Mouse (Mus musculus) layer of hippocampus, postnatal 10 days (tissue): ENCODE data around the gene Smarcd1. TPM values are rescaled to one million over a fixed set of nuclear protein-coding genes. Genes with fewer than 3 reads are reported as not detected.
"Not testable (repeated sequence)": the region's sequence is repeated elsewhere in the genome, so short reads cannot be mapped to it uniquely, and the experiment has no call there.

Source experiments
- DNase-seq, 2 experiments: peaks; one replicate each; pipeline ENCODE4 v3.0.0; 2021; ENCODE audit warnings: low spot score in 2 of 2
- total RNA-seq, 2 experiments: library from RNA; stranded (reverse); gene quantifications; 2 replicates each; pipeline ENCODE4 v1.2.3; 2021

The Smarcd1 gene
- total RNA-seq, 2 experiments from 2014 or later, result 89.4 to 94.3 TPM

DNA sequence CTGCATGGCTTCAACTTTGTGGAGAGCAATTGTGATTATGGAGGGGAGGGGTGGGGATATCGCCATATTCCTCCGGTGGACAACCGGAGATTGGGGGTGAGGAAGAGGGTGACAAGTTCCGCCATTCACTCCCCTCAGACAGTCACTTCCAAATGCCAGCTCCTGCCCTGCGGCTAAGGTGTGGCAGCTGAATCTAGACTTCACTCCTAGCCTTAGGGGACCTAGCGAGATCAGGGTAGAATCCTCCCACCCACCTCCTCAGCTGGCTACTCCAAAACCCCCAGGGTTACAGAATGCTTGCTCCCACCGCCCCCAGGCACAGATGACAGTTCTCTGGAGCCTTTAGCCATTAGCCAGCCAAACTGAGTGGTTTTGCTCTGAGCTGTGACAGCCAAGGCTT, 22.9 kb upstream of the Smarcd1 start:
- DNase-seq, result no peak

DNA sequence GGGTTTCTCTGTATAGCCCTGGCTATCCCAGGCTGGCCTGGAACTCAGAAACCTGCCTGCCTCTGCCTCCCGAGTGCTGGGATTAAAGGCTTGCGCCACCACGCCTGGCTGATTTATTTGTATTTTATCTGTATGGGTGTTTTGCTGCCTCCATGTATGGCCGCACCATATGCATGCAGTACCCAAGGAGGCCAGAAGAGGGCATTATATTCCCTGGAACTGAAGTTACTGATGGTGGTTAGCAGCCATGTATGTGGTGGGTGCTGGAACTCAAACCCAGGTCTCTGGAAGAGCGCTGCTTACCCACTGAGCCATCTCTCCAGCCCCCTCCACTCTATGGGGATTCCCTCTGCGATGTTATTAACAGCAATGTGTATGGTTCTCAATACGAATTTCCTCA, 19.0 kb upstream of the Smarcd1 start:
- no peak for DNase-seq

DNA sequence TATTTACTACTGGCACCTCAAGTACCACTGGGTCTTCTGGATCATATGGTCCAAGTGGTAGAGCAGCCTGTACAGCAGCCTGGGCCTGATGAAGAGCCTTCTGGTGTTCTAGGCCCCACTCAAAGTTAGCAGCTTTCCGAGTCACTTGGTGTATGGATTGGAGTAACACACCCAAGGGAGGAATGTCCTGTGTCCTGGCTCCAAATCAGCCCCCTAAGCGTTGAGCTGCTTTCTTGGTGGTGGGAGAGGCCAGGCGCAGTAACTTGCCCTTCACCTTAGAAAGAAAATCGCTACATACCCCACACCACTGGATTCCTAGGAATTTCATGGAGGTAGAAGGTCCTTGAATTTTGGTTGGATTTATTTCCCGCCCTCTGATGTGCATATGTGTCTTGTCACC, 17.8 kb upstream of the Smarcd1 start:
- DNase-seq, result no peak

DNA sequence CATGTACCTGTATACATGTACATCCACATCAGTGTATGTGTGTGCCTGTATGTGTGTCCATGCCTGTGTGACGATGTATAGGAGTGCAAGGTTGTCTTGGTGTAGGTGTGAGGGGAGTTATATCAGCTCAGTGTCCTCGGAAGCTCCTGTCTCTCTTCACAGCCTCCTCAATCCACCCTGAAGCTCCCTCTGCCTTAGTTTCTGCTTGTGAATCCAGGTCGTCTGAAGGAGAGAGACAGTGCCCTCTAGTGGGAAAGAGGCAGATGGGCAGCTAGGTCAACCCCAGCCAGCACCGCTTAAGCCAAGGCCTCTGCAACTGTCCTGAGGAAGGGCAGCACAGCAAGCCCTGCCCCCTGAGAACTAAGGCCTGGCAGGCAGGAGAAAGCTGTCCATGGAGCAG, 13.2 kb upstream of the Smarcd1 start:
- DNase-seq, result peak in 1 of 2 experiments; percentile 66

DNA sequence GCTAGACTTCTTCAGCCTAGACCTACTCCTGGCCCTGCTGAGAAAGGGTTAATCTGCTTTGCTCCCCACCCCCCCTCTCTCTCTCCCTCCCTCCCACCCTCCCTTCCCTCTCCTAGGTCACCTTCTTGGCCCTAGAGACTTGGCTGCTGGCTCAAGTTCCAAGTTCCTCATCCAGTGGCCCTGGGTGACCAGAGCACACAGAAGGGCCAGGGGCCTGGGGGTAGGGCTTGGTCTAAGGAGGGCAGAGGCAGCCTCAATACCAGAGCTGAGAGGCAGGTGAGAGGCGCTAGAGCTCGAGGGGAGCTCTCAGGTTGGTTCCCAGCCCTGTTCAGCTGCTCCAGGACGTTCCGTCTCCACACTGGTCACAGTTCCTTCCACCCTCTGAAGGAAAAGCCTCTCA, 11.0 kb upstream of the Smarcd1 start:
- DNase-seq, result no peak

DNA sequence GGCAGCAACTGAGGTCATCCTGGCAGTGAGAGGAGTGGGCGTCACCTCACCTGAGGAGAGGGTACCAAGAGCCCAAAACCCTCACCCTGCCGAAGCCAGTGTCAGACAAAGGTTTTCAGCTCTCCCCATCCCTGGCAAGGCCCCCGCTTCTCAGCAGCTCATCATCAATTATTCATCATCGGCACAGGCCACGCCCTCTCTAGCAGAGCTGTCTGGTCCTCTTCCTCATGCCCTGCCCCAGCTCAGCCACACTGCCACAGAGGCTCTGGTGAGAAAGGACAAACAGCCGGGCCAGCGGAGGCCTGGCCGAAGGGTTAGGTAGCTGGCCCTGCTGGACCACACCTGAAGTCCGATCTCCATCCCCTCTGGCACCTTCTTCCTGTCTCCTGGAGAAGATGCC, 10.0 kb upstream of the Smarcd1 start:
- no peak for DNase-seq

DNA sequence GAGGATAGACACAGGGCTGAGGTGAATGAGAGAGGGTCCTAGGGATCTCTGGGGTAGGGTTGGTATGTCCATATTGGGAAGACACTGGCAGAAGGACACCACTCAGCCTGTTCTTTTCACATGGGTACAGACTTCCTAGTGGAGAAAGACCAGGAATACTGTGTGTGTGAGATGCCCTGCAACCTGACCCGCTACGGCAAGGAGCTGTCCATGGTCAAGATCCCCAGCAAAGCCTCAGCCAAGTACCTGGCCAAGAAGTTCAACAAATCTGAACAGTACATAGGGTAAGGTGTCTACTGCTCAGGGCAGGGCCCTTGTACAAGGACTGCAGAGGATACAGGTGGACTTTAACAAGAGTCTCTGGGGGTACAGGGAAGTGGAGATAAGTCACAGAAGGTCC, 4.6 kb upstream of the Smarcd1 start:
- DNase-seq, result no peak

DNA sequence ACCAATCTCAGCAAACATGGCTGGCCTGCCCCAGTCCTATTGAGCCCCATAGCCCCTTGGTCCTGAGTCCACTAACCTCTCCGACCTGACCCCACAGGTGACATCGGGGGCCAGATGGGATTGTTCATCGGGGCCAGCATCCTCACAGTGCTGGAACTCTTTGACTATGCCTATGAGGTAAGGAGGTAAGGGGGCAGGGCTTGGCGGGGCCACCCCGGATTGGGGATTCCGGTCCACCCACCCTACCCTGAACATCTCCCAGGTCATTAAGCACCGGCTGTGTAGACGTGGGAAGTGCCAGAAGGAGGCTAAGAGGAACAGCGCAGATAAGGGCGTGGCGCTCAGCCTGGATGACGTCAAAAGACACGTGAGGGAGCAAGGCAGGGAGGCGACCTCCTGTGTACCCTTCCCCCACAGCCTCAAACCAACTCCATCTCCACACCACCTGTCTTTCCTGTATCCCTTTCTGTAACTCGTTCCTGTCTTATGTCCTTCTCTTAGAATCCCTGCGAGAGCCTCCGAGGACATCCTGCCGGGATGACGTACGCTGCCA, 3.3 kb upstream of the Smarcd1 start:
- no peak for DNase-seq

DNA sequence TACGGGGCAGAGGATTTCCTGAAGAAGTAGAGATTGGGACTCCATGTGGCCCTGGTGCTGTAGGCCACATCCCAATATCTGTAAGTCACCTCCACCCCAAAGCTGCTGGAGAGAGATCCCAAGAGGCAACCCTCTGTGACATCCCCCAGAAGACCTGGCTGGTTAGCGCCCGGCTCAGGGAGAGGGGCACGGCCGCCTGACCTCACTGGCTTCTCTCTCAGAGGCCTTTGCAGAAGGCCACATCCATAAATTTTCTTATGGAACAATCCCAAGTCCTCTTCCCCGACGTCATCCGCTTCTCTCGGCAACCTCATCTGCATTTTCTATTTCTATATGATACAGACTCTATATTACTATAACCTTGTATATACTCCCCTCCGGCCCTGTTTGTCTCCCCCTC, 2.2 kb upstream of the Smarcd1 start:
- DNase-seq, result no peak

DNA sequence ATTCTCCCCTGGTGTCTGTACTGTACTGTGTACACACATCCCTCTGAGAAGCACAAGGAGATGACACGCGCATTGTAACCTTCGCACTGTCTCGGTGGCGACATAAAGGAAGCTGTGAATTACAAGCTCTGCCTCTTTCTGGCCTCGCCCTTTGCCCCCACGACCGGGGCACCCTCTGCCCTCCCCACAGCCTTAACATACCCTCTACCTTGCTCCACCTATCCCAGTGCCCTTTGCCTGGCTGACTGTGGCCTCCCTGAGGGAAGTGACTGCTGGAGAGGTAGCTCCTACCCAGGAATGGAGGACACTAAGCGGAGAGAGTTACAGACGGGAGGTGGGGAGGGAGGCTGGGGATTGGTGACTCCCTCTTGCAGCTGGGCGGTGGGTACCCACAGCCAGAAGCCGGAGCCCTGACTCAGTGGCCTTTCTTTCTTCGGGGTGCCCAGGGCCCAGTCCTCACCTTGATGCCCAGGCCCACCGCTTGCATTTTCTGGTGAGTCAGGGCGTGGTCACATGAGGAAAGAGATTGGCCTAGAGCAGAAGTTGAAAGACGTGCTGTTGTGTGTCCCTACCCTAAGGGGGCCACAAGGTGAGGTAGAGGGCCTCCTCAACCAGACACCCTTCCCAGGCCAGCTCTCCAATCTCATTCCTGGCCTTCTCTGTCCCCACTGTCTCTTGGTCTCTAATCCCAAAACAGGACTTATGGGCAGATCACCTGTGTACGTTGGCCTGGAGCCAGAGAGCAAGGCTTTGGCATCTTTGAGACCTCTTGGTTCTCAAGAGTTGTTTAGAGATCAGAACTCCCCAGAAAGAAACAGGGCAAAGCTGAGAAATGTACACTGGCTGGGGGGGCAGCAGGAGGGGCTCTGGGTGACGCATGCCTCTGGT, 1.5 kb upstream of the Smarcd1 start:
- DNase-seq, result no peak

DNA sequence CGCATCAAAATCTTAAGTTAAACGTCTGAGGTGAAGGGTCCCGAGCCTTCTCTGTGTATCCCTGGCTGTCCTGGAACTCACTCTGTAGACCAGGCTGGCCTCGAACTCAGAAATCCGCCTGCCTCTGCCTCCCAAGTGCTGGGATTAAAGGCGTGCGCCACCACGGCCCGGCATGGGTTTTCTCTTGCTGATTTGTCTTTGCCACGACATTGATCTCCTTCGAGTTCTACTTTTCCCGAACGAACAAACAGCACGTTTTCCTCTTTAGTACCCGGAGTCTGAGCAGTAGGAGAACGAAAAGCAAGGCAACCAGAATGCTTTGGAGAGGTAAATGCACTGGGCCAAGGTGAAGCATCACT, 310 bp upstream of the Smarcd1 start:
- not testable (repeated sequence) for DNase-seq

DNA sequence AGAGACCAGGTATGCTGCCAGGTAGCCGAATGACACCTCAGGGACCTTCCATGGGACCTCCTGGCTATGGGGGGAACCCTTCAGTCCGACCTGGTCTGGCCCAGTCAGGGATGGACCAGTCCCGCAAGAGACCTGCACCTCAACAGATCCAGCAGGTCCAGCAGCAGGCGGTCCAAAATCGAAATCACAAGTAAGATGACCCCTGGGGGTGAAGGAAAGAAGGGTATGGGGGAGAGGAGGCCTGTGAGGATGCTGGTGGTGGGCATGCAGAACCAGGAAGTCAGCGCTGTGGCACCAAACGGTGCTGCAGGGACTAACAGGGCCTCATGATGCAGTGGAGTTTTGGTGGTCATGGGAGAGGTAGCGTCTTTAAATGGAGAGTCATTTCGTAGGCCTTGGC, 1.2 kb downstream of the Smarcd1 start:
- no peak for DNase-seq

DNA sequence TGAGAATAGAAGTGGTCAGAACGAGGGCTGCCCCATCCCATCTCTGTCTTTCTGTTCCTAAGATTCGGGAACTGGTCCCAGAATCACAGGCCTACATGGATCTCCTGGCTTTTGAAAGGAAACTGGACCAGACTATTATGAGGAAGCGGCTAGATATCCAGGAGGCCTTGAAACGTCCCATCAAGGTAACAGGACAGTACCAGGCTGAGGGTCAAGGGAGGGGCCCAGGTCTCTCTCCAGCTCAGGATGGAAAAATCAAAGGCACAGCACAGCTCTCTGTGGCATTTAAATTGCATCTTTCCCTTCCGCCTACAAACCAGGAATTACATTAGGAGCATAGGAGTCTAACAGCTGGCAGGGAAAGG, 1.7 kb downstream of the Smarcd1 start:
- DNase-seq, result no peak

DNA sequence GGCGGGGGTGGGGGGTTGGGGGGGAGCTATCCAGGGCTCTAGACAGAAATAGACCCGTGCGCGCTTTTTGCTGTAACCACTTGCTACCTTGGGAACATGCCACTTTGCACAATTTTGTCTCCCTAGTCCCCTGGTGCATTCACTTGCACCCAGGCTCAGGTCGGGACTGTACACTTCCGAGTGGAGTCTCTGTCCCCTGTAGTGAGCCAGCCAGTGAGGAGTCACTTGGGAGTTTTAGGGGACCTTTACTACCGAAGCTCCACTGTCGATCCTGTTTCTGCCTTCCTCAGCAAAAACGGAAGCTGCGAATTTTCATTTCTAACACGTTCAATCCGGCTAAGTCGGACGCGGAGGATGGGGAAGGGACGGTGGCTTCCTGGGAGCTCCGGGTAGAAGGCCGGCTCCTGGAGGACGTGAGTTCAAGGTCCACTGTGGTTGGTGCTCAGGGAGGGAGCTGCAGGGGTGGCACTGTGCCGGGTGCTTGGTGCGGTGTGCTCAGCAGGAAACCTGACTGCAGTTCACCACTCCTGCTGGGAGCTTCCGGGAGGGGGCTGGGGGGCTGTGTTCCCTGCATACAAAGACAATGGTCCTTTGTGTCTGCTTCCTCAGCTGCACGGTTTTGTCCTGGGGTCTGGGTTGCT, 2.2 kb downstream of the Smarcd1 start:
- peak in 1 of 2 experiments; percentile 52 for DNase-seq

DNA sequence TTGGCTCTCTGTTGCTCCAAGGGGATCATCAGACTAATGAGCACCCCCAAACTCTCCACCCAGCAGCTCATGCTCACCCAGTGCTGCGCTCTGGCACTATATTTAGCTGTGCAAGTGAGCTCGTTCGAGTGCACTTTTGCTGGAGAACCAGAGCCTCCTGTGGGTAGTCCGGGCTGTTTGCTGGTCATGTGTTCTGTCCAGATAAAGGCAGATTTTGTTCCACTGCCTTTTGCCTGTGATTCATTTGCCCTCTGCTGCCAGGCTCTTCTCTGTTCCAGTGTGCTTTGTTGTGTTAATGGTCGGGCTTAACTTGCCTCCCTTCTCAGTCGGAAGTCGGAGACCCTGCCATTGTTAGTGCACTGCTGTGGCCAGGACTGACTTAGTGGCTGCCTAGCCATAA, 3.0 kb downstream of the Smarcd1 start:
- DNase-seq, result no peak

DNA sequence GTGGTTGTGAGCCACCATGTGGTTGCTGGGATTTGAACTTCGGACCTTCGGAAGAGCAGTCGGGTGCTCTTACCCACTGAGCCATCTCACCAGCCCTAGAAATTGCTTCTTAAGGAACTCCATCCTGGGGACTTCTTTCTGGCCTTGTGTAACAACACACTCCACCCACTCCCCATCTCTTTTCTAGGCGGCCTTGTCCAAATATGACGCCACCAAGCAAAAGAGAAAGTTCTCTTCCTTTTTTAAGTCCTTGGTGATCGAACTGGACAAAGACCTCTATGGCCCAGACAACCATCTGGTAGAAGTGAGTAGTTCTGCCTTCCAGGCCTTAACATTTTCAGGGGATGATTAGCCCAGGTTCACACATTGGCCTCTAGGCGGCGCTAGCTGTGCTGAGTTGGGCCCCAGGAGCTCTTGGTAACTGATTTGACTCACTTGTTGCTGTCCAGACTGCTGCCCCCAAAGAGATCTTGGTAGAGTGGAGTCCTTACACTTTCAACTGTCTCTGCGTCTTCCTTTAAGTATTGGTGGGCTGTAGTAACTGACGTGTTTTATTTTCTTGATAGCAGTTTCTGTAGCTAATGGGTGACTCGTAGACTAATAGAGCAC, 3.6 kb downstream of the Smarcd1 start, which contains the start of gene Gm17349:
Gm17349 (minus strand) TSS at position 51 of the 609 bp plus-strand sequence.
- DNase-seq, result peak; percentile 69 to 77

DNA sequence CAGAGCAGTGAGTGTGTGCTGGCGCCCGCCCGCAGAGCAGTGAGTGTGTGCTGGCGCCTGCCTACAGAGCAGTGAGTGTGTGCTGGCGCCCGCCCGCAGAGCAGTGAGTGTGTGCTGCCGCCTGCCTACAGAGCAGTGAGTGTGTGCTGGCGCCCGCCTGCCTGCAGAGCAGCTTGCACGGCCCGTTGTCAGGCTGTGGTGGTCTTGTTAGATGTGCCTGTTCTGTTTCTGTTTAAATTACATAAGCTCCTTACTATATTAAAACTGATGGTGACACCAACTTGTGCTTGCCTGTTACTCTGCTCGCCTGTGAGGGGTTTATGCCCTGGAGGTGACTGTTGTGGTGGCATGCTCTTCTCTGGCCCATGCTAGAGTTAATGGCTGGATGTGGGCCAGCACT, 6.2 kb downstream of the Smarcd1 start:
- DNase-seq, result no peak

DNA sequence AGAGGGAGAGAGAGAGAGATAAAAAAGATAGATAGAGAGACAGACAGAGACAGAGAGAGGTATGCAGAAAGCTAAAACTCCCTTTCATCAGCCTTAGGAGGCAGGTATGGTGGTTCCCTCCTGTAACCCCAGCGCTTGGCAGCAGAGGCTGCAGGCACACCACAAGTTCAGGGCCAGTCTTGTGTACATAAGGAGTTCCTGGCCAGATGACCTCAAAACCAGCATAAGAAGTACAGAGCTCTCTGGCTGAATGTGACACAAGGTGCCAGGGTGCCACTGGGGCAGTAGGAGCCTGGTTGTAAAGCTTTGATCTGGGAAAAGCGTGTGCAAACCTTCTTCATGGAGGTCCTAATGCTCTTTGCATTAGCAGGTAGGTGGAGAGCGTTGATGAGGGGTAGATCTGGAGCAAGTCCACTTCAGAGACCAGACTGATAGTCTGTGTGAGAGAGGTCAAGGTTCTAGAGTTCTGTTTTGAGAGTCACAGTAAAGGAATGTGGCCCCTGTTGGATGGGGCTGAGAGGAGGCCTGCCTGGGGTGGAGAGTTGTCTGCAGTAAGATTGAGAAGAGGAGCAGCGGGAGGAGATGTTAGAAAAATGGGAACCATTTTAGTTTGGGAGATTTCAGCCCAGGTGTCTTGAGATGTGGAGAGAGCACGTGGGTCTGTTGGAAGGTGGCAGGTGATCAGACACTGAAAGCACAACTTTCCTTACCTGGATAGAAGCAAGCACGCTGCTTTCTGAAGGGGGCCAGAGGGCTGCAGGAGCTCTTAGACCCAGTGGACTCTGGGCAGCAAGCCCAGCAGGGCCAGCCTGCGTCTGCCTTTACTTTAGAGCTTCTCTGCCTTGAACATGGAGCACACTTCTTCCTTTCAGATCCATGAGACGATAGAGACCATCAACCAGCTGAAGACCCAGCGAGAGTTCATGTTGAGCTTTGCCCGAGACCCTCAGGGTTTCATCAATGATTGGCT, 8.6 kb downstream of the Smarcd1 start:
- no peak for DNase-seq

DNA sequence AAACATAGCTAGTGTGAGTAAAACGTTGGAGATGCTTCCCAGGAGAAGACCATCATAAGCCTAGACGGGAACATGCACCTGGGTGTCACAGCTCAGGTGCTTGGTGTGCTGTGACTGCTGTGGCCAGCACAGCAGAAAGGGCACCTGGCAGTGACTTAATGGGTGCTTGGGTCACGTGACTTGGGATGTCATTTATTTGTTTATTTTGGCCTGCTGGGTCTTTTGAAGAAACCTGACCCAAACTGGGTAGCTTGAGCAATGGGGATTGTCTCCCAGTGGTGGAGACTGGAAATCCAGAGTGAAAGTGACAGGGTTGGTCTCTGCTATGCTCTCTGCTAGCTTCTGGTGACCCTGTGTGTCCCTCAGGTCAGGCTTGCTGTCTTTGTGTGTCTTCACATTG, 9.6 kb downstream of the Smarcd1 start:
- DNase-seq, result no peak

DNA sequence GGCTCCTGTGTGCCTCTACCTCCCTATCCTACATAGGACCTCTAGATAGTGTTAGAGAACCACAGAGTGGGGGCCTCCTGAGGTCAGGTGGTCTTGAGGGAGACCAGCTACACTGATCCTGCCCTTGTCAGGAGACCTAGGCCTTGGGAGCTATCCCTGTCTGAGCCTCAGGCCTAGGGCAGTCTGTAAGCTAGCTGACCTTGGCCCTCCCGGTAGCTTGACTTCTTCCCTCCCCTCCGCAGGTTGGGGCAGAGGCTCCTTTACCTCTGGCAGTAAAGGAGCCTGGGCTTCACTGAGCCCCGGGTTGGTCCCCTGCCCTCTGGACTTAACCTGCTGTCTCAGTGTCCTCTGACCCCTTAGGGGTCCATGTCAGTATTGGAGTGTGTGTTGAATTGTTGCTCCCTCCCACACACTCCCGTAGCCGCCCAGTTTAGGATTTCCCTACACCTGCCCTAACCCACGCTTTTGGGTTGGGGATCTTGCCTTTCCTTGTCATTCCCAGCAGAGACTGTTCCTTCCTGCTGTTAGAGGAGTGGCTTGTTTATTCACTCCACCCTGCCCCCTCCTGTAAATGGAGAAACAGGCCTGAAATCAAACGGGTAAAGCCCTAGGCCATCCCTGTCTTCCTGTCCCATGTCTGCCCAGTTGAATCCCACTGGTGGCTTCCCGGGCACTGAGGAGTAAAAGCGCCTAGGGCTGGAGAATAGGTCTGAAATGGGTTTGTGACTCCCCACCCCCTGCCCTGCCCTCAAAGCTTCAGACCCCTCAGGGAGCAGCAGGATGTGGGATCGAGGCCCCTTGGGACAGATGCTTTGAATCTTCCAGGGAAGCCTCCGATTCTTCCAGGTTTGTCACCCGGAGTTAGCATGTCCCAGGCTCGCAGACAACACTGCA, 11.0 kb downstream of the Smarcd1 start:
- no peak for DNase-seq
